Mouse (Mus musculus) heart, postnatal 0 days (tissue): ENCODE results near the gene Gm9999. TPM values are rescaled to one million over a fixed set of nuclear protein-coding genes. Genes with fewer than 3 reads are reported as not detected.
A peak's percentile ranks its signal among the peaks of the same experiment; 100 is the strongest.

Experiments
- ATAC-seq: fragments of 200-750 bp; cut with Nextera tagmentation; 2 replicates; pipeline ENCODE4 v1.8.0; 2017; ENCODE audit warnings: low read depth, moderate number of reproducible peaks, moderate library complexity; ENCODE audit not compliant: insufficient read depth
- DNase-seq: peaks from one replicate; pipeline ENCODE4 v3.0.0-alpha.2; 2016; ENCODE audit warnings: low spot score
- H3K27ac ChIP-seq: fragments of 300-500 bp; sonication (generic); 2 replicates; pipeline ENCODE4 v1.5.1; 2014; ENCODE audit warnings: low read depth, mild to moderate bottlenecking
- H3K27me3 ChIP-seq: fragments of 300-500 bp; sonication (generic); 2 replicates; pipeline ENCODE4 v1.6.1; 2014; ENCODE audit warnings: low read length, mixed read lengths; ENCODE audit not compliant: control insufficient read depth, insufficient read depth
- H3K36me3 ChIP-seq: fragments of 300-500 bp; sonication (generic); replicated peaks from 2 replicates; pipeline ENCODE4 v1.6.1; 2014; ENCODE audit warnings: low read length, mixed read lengths; ENCODE audit not compliant: control insufficient read depth, insufficient read depth
- H3K4me1 ChIP-seq: fragments of 300-500 bp; sonication (generic); 2 replicates; pipeline ENCODE4 v1.6.1; 2014; ENCODE audit warnings: antibody characterized with exemption; ENCODE audit not compliant: control insufficient read depth, insufficient read depth
- H3K4me2 ChIP-seq: fragments of 300-500 bp; sonication (generic); 2 replicates; pipeline ENCODE4 v1.6.1; 2014; ENCODE audit warnings: low read depth, mild to moderate bottlenecking, low read length, moderate library complexity
- H3K4me3 ChIP-seq: fragments of 300-500 bp; sonication (generic); 2 replicates; pipeline ENCODE4 v1.5.1; 2014; ENCODE audit warnings: low read depth, low read length
- H3K9ac ChIP-seq: fragments of 300-500 bp; sonication (generic); replicated peaks from 2 replicates; pipeline ENCODE4 v1.6.1; 2014; ENCODE audit warnings: low read depth, low read length, mixed read lengths
- H3K9me3 ChIP-seq: fragments of 300-500 bp; sonication (generic); replicated peaks from 2 replicates; pipeline ENCODE4 v1.6.1; 2016; ENCODE audit warnings: low read length; ENCODE audit not compliant: control insufficient read depth
- CTCF ChIP-seq: IDR thresholded peaks from 2 replicates; pipeline ENCODE4 v1.5.1; 2016; ENCODE audit warnings: antibody characterized with exemption, control low read depth, low read depth
- EP300 ChIP-seq: IDR thresholded peaks from 2 replicates; pipeline ENCODE4 v1.6.1; 2016; ENCODE audit warnings: antibody characterized with exemption, low read depth
- WGBS: fragments of 180-500 bp; shearing (Covaris S2); extraction: QIAGEN DNeasy Blood & Tissue Kit; methylation state at CpG from one replicate; pipeline ENCODE4 v1.1.7; 2014; 5-methylcytosine and 5-hydroxymethylcytosine counted together
- polyA plus RNA-seq: library from polyadenylated mRNA; unstranded; fragments of >200 nt; fragmentation: Nextera tagmentation; extraction: Ambion mirVana; gene quantifications from 2 replicates; pipeline ENCODE4 v1.2.1, GENCODE M21; 2015
- total RNA-seq: library from RNA; depleted of rRNA; stranded (reverse); fragments of >200 nt; gene quantifications from 2 replicates; pipeline ENCODE4 v1.2.3, GENCODE M21; 2014; ENCODE audit warnings: low replicate concordance

Gm9999 gene
- total and polyA plus RNA-seq, 2 experiments from 2014 or later, result not detected

DNA sequence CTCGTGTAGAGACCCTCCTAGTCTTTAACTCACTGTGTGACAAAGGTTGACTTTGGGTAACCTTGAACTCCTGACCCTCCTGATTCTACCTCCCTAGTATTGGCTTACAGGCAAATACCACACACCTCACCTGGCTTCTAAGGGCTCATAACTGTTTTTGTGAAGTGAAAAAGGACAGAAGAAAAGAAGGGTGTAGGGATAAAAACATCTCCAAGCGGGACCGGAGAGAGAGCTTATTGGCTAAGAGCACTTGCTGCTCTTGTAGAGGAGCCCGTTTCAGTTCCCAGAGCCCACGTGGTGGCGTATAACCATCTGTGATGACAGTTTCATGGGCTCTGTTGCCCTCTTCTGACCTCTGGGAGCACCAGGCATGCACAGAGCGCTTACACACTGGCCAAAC, 33.8 kb downstream of the Gm9999 start:
- Histone ChIP-seq H3K36me3 (no peaks in the 10 kb centered on the region), H3K9me3 (no peaks in the 10 kb centered on the region), H3K4me2 (no peak overlapping the region), H3K27me3 (no peaks in the 10 kb centered on the region), H3K27ac (no peak overlapping the region), H3K4me1 (peaks cover 18% of the 10 kb centered on the region), H3K4me3 (no peak overlapping the region), H3K9ac (no peak overlapping the region)
- DNase-seq (no peak), ATAC-seq (no peak)
- no peak for TF ChIP-seq CTCF
- TF ChIP-seq EP300, result no peak
- WGBS, result 68% methylated on average over 7 of the region's 7 CpGs

DNA sequence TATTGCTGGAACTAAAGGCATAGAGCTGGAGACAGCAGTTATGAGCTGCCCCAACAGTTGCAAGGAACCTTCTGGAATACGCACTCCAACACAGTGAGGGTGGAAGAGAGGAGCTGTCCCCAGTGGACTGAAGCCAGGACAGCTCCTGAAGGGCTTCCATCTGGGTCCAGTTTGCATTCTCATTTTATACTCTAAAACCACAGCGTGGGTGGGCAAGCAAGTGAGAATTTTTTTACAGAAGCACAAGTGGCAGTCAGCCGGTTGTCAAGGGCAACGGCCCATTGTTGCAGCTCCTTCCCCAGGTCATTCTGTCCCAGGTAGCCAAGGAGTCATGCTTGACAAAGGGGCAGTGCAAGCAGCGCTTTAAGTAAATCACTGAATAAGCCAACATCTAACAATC, 36.3 kb downstream of the Gm9999 start:
- Histone ChIP-seq H3K9me3 (no peaks in the 10 kb centered on the region), H3K9ac (no peak overlapping the region), H3K27ac (no peak overlapping the region), H3K4me2 (no peak overlapping the region), H3K36me3 (no peaks in the 10 kb centered on the region), H3K4me1 (peaks cover 7% of the 10 kb centered on the region), H3K4me3 (no peak overlapping the region), H3K27me3 (no peaks in the 10 kb centered on the region)
- DNase-seq (no peak), ATAC-seq (no peak)
- WGBS, result 72% methylated on average over 5 of the region's 5 CpGs
- TF ChIP-seq EP300 (no peak), CTCF (no peak)

DNA sequence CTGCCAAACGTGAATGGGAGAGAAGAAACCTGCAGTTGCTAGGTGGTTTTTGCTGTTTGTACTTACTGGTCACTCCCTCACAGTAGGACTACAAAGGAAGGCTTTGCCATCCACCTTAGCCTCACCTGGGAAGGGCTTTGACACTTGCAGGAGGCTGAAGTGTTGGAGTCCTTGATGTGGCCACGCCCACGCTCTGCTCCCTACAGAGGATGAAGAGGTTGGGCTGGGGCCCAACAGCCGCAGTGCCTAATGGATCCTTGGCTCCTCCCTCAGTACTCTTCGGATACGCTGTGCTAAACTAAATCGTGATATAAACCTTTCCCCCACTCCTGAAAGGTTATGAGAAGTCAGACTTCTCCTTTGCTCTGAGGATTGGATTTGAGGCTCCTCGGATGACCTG, 37.6 kb downstream of the Gm9999 start:
- no peak for DNase-seq
- TF ChIP-seq CTCF (no peak), EP300 (no peak)
- Histone ChIP-seq H3K36me3 (no peaks in the 10 kb centered on the region), H3K4me3 (no peak overlapping the region), H3K27ac (no peak overlapping the region), H3K4me1 (peaks cover 6% of the 10 kb centered on the region; the same call in 1 of the 2 replicates), H3K4me2 (no peak overlapping the region; the same call in 1 of the 2 replicates), H3K27me3 (no peaks in the 10 kb centered on the region), H3K9ac (no peak overlapping the region), H3K9me3 (no peaks in the 10 kb centered on the region)
- ATAC-seq, result no peak
- 7% methylated on average over 8 of the region's 8 CpGs for WGBS

DNA sequence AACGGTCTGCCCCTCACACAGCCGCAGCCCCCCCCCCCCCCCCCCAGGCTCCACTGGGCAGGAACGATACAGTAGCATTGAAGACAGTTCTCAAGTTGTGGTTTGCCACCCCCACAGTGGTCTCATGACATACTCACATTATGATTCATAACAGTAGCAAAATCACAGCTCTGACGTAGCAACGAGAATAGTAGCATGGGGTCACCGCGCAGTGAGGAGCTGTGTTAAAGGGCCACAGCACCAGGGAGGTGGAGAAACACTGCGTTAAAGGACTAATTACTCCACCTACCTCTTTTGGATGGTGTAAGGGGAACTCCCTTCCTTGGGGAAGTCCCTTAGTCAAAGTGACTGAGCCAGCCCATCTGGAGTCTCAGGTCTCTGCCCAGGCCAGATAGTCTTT, 39.1 kb downstream of the Gm9999 start:
- Histone ChIP-seq H3K4me3 (no peak overlapping the region), H3K27me3 (no peaks in the 10 kb centered on the region), H3K9me3 (no peaks in the 10 kb centered on the region), H3K4me2 (no peak overlapping the region), H3K9ac (no peak overlapping the region), H3K4me1 (peaks cover 6% of the 10 kb centered on the region; the same call in 1 of the 2 replicates), H3K36me3 (no peaks in the 10 kb centered on the region), H3K27ac (no peak overlapping the region)
- WGBS, result 53% methylated on average over 8 of the region's 8 CpGs
- no peak for DNase-seq
- no peak for ATAC-seq
- no peak for TF ChIP-seq CTCF
- TF ChIP-seq EP300, result no peak

DNA sequence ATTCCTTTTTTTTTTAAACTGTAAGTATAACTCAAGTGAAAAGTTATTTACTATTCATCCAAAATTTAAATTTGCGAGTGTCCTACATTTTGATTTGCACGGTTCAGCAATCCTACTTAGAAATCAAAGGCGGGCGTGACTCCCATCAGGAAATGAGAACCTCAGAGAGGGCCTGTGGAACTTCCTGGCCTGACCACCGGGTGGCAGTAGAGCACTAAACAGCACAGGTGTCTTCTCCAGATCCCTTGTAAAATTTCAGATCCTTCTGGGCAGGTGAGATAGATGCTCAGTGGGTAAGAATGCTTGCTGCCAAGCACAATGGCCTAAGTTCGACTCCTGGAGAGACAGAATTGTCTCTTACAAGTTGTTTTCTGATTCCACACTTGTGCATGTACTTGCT, 40.1 kb downstream of the Gm9999 start:
- 9% methylated on average over 6 of the region's 6 CpGs for WGBS
- DNase-seq, result peak; percentile 78

DNA sequence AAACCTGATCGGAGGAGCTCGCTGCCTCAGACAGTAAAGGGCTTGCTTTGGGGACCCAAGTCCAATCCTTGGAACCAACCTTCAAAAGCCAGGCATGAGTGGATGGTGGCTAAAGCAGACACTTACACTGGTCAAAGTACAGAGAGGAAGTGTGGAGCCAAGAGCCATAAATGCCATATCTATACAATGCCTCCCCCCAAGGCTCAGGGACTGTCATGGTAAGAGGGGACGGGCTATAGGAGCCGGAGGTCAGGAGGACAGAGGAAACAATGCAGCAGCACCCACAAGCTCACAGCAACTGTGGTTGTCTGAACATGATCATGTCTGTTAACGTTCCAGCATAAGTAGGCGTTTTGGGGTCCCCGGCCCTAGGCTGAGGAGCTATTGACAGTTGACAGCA, 41.1 kb downstream of the Gm9999 start:
- Histone ChIP-seq H3K9ac (no peak overlapping the region), H3K4me1 (peaks cover 6% of the 10 kb centered on the region; the same call in 1 of the 2 replicates), H3K9me3 (no peaks in the 10 kb centered on the region), H3K36me3 (no peaks in the 10 kb centered on the region), H3K27ac (no peak overlapping the region), H3K4me3 (no peak overlapping the region), H3K4me2 (no peak overlapping the region), H3K27me3 (no peaks in the 10 kb centered on the region)
- TF ChIP-seq CTCF, result no peak
- no peak for TF ChIP-seq EP300
- DNase-seq (no peak), ATAC-seq (no peak)
- WGBS, result 84% methylated on average over 7 of the region's 7 CpGs

More for the DNA sequence above, 40.1 kb downstream of the Gm9999 start:
- Histone ChIP-seq H3K27me3 (no peaks in the 10 kb centered on the region), H3K4me3 (no peak overlapping the region), H3K4me1 (peaks cover 6% of the 10 kb centered on the region; the same call in 1 of the 2 replicates), H3K27ac (no peak overlapping the region), H3K4me2 (no peak overlapping the region), H3K9ac (no peak overlapping the region), H3K36me3 (no peaks in the 10 kb centered on the region), H3K9me3 (no peaks in the 10 kb centered on the region)
- peak; percentile 55 for ATAC-seq
- TF ChIP-seq CTCF (peak; percentile 92), EP300 (no peak)
